Mouse (Mus musculus) erythroblast, embryonic 14.5 days (primary cell): ENCODE measurements around the gene Dbn1. TPM values are rescaled to one million over a fixed set of nuclear protein-coding genes. Genes with fewer than 3 reads are reported as not detected.

ENCODE experiments used
- H3K27me3 ChIP-seq: 2 replicates; pipeline ENCODE4 v1.6.1; 2012; ENCODE audit warnings: inconsistent platforms; ENCODE audit not compliant: control insufficient read depth
- H3K36me3 ChIP-seq: 2 replicates; pipeline ENCODE4 v1.6.1; 2012; ENCODE audit warnings: mild to moderate bottlenecking, inconsistent platforms; ENCODE audit not compliant: control insufficient read depth
- H3K4me1 ChIP-seq: 2 replicates; pipeline ENCODE4 v1.6.1; 2012; ENCODE audit warnings: inconsistent platforms; ENCODE audit not compliant: control insufficient read depth
- H3K4me3 ChIP-seq: replicated peaks from 2 replicates; pipeline ENCODE3; 2012; ENCODE audit warnings: moderate library complexity, mild to moderate bottlenecking, inconsistent platforms
- H3K9me3 ChIP-seq: 2 replicates; pipeline ENCODE4 v1.6.1; 2012; ENCODE audit warnings: low read length, inconsistent platforms, mixed read lengths; ENCODE audit not compliant: control insufficient read depth
- GATA1 ChIP-seq: IDR thresholded peaks from 2 replicates; pipeline ENCODE4 v1.6.1; 2012; ENCODE audit warnings: low read length, inconsistent platforms, mixed read lengths
- TAL1 ChIP-seq: IDR thresholded peaks from 3 replicates; pipeline ENCODE4 v1.6.1; 2012; ENCODE audit warnings: low read length, inconsistent platforms, mixed read lengths
- polyA plus RNA-seq: library from polyadenylated mRNA; stranded (reverse); fragments of >175 nt; gene quantifications from 2 replicates; pipeline ENCODE4 v1.2.3, GENCODE M21; 2012

The Dbn1 gene
- 0.05 and 0.06 TPM in 2 replicates for polyA plus RNA-seq

GRCm38 (mm10) chr13:55487578-55488498 is at the start of gene Dbn1:
Dbn1 (minus strand) TSS chr13:55488111.
- H3K9me3 ChIP-seq, result no peaks in the 10 kb centered on the region; the same call in 1 of the 2 replicates
- H3K36me3 ChIP-seq, result no peaks in the 10 kb centered on the region
- peaks cover 86% of the 10 kb centered on the region for H3K27me3 ChIP-seq
- peaks cover 6% of the 10 kb centered on the region; the same call in 1 of the 2 replicates for H3K4me1 ChIP-seq
- no peak for TF ChIP-seq TAL1
- no peak for TF ChIP-seq GATA1
- H3K4me3 ChIP-seq, result peak within 1 kb of the TSS; percentile 48

- Histone ChIP-seq H3K36me3 (peaks cover 75% of the 10 kb centered on the region), H3K9me3 (no peaks in the 10 kb centered on the region), H3K27me3 (no peaks in the 10 kb centered on the region), H3K4me3 (peak within 1 kb of the TSS; percentile 80), H3K4me1 (peaks cover 42% of the 10 kb centered on the region)
- TF ChIP-seq TAL1 (no peak), GATA1 (peak; percentile 98)
Measured at GRCm38 (mm10) chr13:55536194-55537175, 48.6 kb upstream of the Dbn1 start, which contains the start of gene Ddx41. Ddx41 (minus strand) TSS chr13:55536658.

- Histone ChIP-seq H3K36me3 (peaks cover 75% of the 10 kb centered on the region), H3K9me3 (no peaks in the 10 kb centered on the region)
- TF ChIP-seq TAL1 (no peak), GATA1 (no peak)
Measured at GRCm38 (mm10) chr13:55535796-55536193, 47.9 kb upstream of the Dbn1 start.

GRCm38 (mm10) chr13:55535191-55535590 is 47.3 kb upstream of the Dbn1 start:
- H3K4me1 ChIP-seq, result peaks cover 31% of the 10 kb centered on the region
- H3K27me3 ChIP-seq, result no peaks in the 10 kb centered on the region
- no peaks in the 10 kb centered on the region for H3K9me3 ChIP-seq
- H3K36me3 ChIP-seq, result peaks cover 75% of the 10 kb centered on the region
- H3K4me3 ChIP-seq, result peak overlapping the region; percentile 80
- no peak for TF ChIP-seq GATA1
- TF ChIP-seq TAL1, result no peak

More at GRCm38 (mm10) chr13:55535796-55536193, 47.9 kb upstream of the Dbn1 start:
- Histone ChIP-seq H3K4me3 (peak overlapping the region; percentile 80), H3K4me1 (peaks cover 37% of the 10 kb centered on the region), H3K27me3 (no peaks in the 10 kb centered on the region)

- Histone ChIP-seq H3K9me3 (no peaks in the 10 kb centered on the region), H3K4me1 (peaks cover 33% of the 10 kb centered on the region), H3K36me3 (peaks cover 52% of the 10 kb centered on the region), H3K27me3 (no peaks in the 10 kb centered on the region), H3K4me3 (no peak within 1 kb of the TSS)
- no peak for TF ChIP-seq GATA1
- TF ChIP-seq TAL1, result no peak
Measured at GRCm38 (mm10) chr13:55529198-55529915, 41.4 kb upstream of the Dbn1 start, which contains the start of gene Dok3. Dok3 (minus strand) TSS chr13:55529296.

DNA sequence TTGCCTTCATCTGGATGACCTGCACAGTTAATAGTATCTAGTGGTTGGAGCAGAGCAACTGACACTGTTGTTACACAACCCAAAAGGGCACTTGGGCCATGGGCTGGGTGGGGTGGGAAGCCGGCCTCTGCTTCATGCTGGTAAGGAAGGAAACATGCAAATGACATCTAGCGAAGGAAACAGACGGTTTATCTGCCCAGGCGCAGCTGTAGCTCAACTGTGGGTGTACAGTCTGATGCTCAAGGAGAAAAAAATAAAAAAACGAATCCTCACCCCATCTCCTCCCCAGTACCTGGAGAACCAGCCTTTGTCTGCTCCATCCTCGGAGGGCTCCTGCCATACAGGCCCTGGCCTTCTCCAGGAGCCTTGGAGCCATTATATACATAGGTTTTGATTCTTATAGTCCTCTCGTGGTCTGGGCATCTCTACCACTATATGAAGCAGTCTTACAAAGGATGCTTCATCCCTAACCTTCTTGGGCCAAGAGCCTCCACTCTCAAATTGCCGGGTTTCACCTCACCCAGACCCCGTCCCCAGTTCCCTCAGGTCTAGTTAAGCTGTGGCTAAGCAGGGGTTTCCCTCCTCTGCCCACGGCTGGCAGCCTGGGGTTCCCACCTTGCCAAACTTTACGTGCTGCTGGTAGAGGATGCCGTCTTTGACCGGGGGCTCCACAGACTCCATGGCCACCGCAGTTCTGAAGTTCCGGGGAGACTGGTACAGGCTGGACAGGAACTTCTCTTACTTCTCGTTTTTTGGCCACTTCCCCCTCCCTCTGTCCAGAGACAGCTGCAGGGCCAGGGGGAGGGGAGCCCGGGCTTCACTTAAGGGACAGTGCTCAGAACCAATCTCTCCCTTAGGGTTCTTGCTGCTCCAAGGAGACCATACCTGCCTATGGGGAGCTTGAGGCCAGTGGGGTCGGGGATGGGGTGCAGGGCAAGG is 40.2 kb upstream of the Dbn1 start:
- no peaks in the 10 kb centered on the region for H3K27me3 ChIP-seq
- no peaks in the 10 kb centered on the region for H3K9me3 ChIP-seq
- H3K36me3 ChIP-seq, result peaks cover 39% of the 10 kb centered on the region
- H3K4me1 ChIP-seq, result peaks cover 29% of the 10 kb centered on the region
- no peak overlapping the region for H3K4me3 ChIP-seq
- TF ChIP-seq GATA1 (no peak), TAL1 (no peak)

DNA sequence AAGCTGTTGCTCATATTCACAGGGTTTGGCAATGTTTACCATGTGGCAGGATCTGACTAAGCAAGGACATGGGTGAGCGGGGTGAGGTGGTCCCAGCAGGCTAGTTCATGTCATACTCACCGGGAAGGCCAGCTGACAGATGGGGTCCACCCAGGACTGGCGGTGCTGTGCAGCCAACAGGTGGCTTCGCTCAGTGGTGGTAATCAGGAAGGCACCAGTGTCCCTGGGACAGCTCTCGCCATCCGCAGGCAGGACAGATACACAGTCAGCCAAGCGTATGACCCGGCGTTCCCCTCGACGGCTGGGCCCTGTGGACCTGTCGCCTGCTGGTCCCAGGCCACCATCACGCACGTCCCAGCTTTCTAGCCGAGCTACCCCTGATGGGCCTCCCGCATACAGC is 39.3 kb upstream of the Dbn1 start:
- H3K4me3 ChIP-seq, result no peak overlapping the region
- TF ChIP-seq GATA1 (no peak), TAL1 (no peak)
- H3K4me1 ChIP-seq, result peaks cover 29% of the 10 kb centered on the region

More for the DNA sequence above, 39.3 kb upstream of the Dbn1 start:
- H3K36me3 ChIP-seq, result peaks cover 31% of the 10 kb centered on the region
- no peaks in the 10 kb centered on the region for H3K9me3 ChIP-seq
- H3K27me3 ChIP-seq, result no peaks in the 10 kb centered on the region
